In the genomic region with DNA sequence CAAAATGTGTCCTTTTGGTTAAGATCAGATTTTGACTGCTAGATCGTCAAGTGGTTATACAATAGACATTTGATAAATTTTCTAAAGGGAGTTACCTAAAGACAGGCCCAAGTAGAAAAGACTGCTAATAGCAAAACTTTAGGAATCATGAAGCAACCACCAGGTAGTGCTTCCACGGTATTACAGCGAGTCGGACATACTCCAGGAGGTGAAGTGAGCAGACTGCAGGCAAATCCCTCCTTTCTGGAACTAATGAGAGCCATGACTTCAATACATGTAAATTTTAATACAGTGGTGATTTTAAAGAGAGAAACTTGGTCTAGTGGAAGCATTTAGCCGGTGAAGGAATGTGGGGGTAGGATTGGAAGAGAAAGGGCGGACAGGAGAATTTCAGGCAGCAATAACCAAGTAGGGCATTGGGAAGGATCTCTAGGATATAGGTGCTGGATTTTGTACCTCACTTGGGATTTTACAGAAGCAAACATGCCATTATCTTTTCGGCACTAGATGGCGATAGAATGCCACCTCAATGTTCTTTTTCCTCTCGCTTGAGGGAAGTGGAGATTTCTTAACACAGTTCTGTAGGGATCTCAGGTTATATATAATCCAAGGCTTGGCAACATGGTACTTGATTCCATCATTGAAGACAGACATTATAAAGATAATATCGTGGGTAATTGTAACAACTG, we compare ENCODE assay signal across 8 mouse cellular contexts. TPM values are rescaled to one million over a fixed set of nuclear protein-coding genes. Genes with fewer than 3 reads are reported as not detected.
DNase-seq lines count a peak whose midpoint lies in the region; ATAC-seq and TF ChIP-seq lines count a peak whose summit lies in the region.

No protein-coding gene starts in this region.

- peak overlapping the region; percentile 94 for H3K9ac ChIP-seq in heart, embryonic 12.5 days
- peak overlapping the region; percentile 78; the same call in 1 of the 2 replicates for H3K9ac ChIP-seq in kidney, embryonic 16.5 days (replicated peaks; ENCODE audit: low read length)
- peak overlapping the region; percentile 82 for H3K9ac ChIP-seq in limb, embryonic 15.5 days
- peak overlapping the region; percentile 85 for H3K9ac ChIP-seq in midbrain, postnatal 0 days (replicated peaks; ENCODE audit: low read length, poor library complexity, severe bottlenecking)
- peak overlapping the region; percentile 86; the same call in 1 of the 2 replicates for H3K9ac ChIP-seq in stomach, embryonic 15.5 days

- H3K4me1 ChIP-seq in heart, embryonic 12.5 days (replicated peaks) = peaks cover 6% of the 10 kb centered on the region
- peaks cover 10% of the 10 kb centered on the region for H3K4me1 ChIP-seq in kidney, embryonic 16.5 days (ENCODE audit: insufficient read depth, low read length)
- peaks cover 13% of the 10 kb centered on the region for H3K4me1 ChIP-seq in limb, embryonic 15.5 days
- H3K4me1 ChIP-seq in midbrain, postnatal 0 days (ENCODE audit: insufficient read depth, low read length) = peaks cover 5% of the 10 kb centered on the region
- peaks cover 4% of the 10 kb centered on the region; the same call in 1 of the 2 replicates for H3K4me1 ChIP-seq in stomach, embryonic 15.5 days

- peak; percentile 71 for DNase-seq in CD4-positive helper T cell, adult 2 months (ENCODE audit: low read depth, low spot score)
- DNase-seq in adrenal gland, adult 18-20 months (ENCODE audit: low spot score in 2 of 2) = peak; percentile 27 to 41
- peak; percentile 72 for DNase-seq in embryo, embryonic 11.5 days (ENCODE audit: low read depth, low spot score)
- peak; percentile 89 for DNase-seq in midbrain, postnatal 0 days (ENCODE audit: low spot score)

- H3K4me2 ChIP-seq in heart, embryonic 12.5 days = peak overlapping the region; percentile 87
- peak overlapping the region; percentile 93 for H3K4me2 ChIP-seq in kidney, embryonic 16.5 days (replicated peaks; ENCODE audit: low read depth, low read length)
- peak overlapping the region; percentile 87 for H3K4me2 ChIP-seq in limb, embryonic 15.5 days
- peak overlapping the region; percentile 75 for H3K4me2 ChIP-seq in midbrain, postnatal 0 days (ENCODE audit: low read depth, low read length, poor library complexity, severe bottlenecking)
- peak overlapping the region; percentile 77 for H3K4me2 ChIP-seq in stomach, embryonic 15.5 days

- no peaks in the 10 kb centered on the region for H3K27me3 ChIP-seq in heart, embryonic 12.5 days (replicated peaks)
- 0 out of 2 replicates have a peak, but pooled peaks cover 4% of the 10 kb centered on the region for H3K27me3 ChIP-seq in kidney, embryonic 16.5 days (ENCODE audit: insufficient read depth, low read length)
- H3K27me3 ChIP-seq in limb, embryonic 15.5 days = no peaks in the 10 kb centered on the region
- H3K27me3 ChIP-seq in midbrain, postnatal 0 days (ENCODE audit: insufficient read depth, low read length) = no peaks in the 10 kb centered on the region
- no peaks in the 10 kb centered on the region for H3K27me3 ChIP-seq in stomach, embryonic 15.5 days (replicated peaks)

- H3K4me3 ChIP-seq in heart, embryonic 12.5 days = peak overlapping the region; percentile 98
- H3K4me3 ChIP-seq in kidney, embryonic 16.5 days (ENCODE audit: low read length) = peak overlapping the region; percentile 79
- H3K4me3 ChIP-seq in limb, embryonic 15.5 days = peak overlapping the region; percentile 95
- H3K4me3 ChIP-seq in midbrain, postnatal 0 days (ENCODE audit: low read depth, low read length) = peak overlapping the region; percentile 93
- peak overlapping the region; percentile 79 for H3K4me3 ChIP-seq in stomach, embryonic 15.5 days (replicated peaks)

- ATAC-seq in heart, embryonic 12.5 days (ENCODE audit: insufficient number of reproducible peaks, low FRiP score) = peak; percentile 48; the same call in 1 of the 2 replicates
- peak; percentile 75 for ATAC-seq in kidney, embryonic 16.5 days (ENCODE audit: low FRiP score, low TSS enrichment)
- ATAC-seq in limb, embryonic 15.5 days (ENCODE audit: insufficient number of reproducible peaks, low FRiP score, low TSS enrichment, low read depth) = no peak
- peak; percentile 64 for ATAC-seq in midbrain, postnatal 0 days (ENCODE audit: low FRiP score)
- peak; percentile 61 for ATAC-seq in stomach, embryonic 15.5 days (ENCODE audit: insufficient read depth, low FRiP score, low read depth)

- no peaks in the 10 kb centered on the region for H3K36me3 ChIP-seq in heart, embryonic 12.5 days
- H3K36me3 ChIP-seq in kidney, embryonic 16.5 days (ENCODE audit: insufficient read depth, low read length) = no peaks in the 10 kb centered on the region
- no peaks in the 10 kb centered on the region for H3K36me3 ChIP-seq in limb, embryonic 15.5 days
- no peaks in the 10 kb centered on the region for H3K36me3 ChIP-seq in midbrain, postnatal 0 days (ENCODE audit: insufficient read depth, low read length)
- no peaks in the 10 kb centered on the region for H3K36me3 ChIP-seq in stomach, embryonic 15.5 days

- WGBS in heart, embryonic 12.5 days = under 1% methylated on average over 10 of the region's 10 CpGs
- 1% methylated on average over 10 of the region's 10 CpGs for WGBS in kidney, embryonic 16.5 days
- 1% methylated on average over 10 of the region's 10 CpGs for WGBS in limb, embryonic 15.5 days
- WGBS in midbrain, postnatal 0 days = under 1% methylated on average over 10 of the region's 10 CpGs
- 2% methylated on average over 10 of the region's 10 CpGs for WGBS in stomach, embryonic 15.5 days

- no peaks in the 10 kb centered on the region for H3K9me3 ChIP-seq in heart, embryonic 12.5 days (replicated peaks)
- no peaks in the 10 kb centered on the region for H3K9me3 ChIP-seq in kidney, embryonic 16.5 days (ENCODE audit: low read length)
- H3K9me3 ChIP-seq in limb, embryonic 15.5 days = no peaks in the 10 kb centered on the region
- no peaks in the 10 kb centered on the region for H3K9me3 ChIP-seq in midbrain, postnatal 0 days (ENCODE audit: low read length)
- H3K9me3 ChIP-seq in stomach, embryonic 15.5 days = no peaks in the 10 kb centered on the region

- TF ChIP-seq CTCF in midbrain, postnatal 0 days (IDR thresholded peaks at IDR 0.05) = peak; percentile 94

- 0 out of 2 replicates have a peak overlapping the region, but pooled peaks have one; percentile 28 for H3K27ac ChIP-seq in heart, embryonic 12.5 days (ENCODE audit: poor library complexity, severe bottlenecking)
- peak overlapping the region; percentile 59 for H3K27ac ChIP-seq in kidney, embryonic 16.5 days (ENCODE audit: low read length)
- peak overlapping the region; percentile 75 for H3K27ac ChIP-seq in limb, embryonic 15.5 days
- H3K27ac ChIP-seq in midbrain, postnatal 0 days (ENCODE audit: low read depth, low read length) = peak overlapping the region; percentile 67; the same call in 1 of the 2 replicates
- H3K27ac ChIP-seq in stomach, embryonic 15.5 days = peak overlapping the region; percentile 59

RNA-seq across cellular contexts. Expression of a gene that starts 0.6 kb away (rescaled TPM):
- 100 to 1,000 TPM; 122 to 153 TPM for total RNA-seq in adrenal gland, adult 18-20 months (2021)
- polyA plus RNA-seq in heart, embryonic 12.5 days (2016; fragmentation: Nextera tagmentation; extraction: Ambion mirVana) = 29.3 and 32.5 TPM in 2 replicates
- polyA plus RNA-seq in kidney, embryonic 16.5 days (2015; fragmentation: Nextera tagmentation; extraction: Ambion mirVana) = 55.4 and 58.0 TPM in 2 replicates
- 33.1 and 36.8 TPM in 2 replicates for polyA plus RNA-seq in limb, embryonic 15.5 days (2015; fragmentation: Nextera tagmentation; extraction: Ambion mirVana)
- 33.1 and 34.6 TPM in 2 replicates for total RNA-seq in midbrain, postnatal 0 days (2014; rRNA removed)
- 50.3 and 52.2 TPM in 2 replicates for polyA plus RNA-seq in midbrain, postnatal 0 days (2015; fragmentation: Nextera tagmentation; extraction: Ambion mirVana)
- 40.1 and 40.5 TPM in 2 replicates for polyA plus RNA-seq in stomach, embryonic 15.5 days (2015; fragmentation: Nextera tagmentation; extraction: Ambion mirVana)

RNA-seq across cellular contexts. Expression of a gene that starts 38.8 kb away (rescaled TPM):
- total RNA-seq in adrenal gland, adult 18-20 months (2021) = under 1 TPM in 1 of 2 experiments, not detected in 1; 0.51 TPM
- polyA plus RNA-seq in heart, embryonic 12.5 days (2016; fragmentation: Nextera tagmentation; extraction: Ambion mirVana) = 0.19 and 0.34 TPM in 2 replicates
- polyA plus RNA-seq in kidney, embryonic 16.5 days (2015; fragmentation: Nextera tagmentation; extraction: Ambion mirVana) = 0.27 TPM in 1 of 2 replicates, not detected in the other
- polyA plus RNA-seq in limb, embryonic 15.5 days (2015; fragmentation: Nextera tagmentation; extraction: Ambion mirVana) = 3.6 and 4.3 TPM in 2 replicates
- 0.49 TPM in 1 of 2 replicates, not detected in the other for total RNA-seq in midbrain, postnatal 0 days (2014; rRNA removed)
- 0.47 TPM in 1 of 2 replicates, not detected in the other for polyA plus RNA-seq in midbrain, postnatal 0 days (2015; fragmentation: Nextera tagmentation; extraction: Ambion mirVana)
- 0.89 and 1.2 TPM in 2 replicates for polyA plus RNA-seq in stomach, embryonic 15.5 days (2015; fragmentation: Nextera tagmentation; extraction: Ambion mirVana)

RNA-seq across cellular contexts. Expression of a gene that starts 59.3 kb away (rescaled TPM):
- 10 to 100 TPM; 30.4 to 78.4 TPM for total RNA-seq in adrenal gland, adult 18-20 months (2021)
- 11.1 and 12.7 TPM in 2 replicates for polyA plus RNA-seq in heart, embryonic 12.5 days (2016; fragmentation: Nextera tagmentation; extraction: Ambion mirVana)
- polyA plus RNA-seq in kidney, embryonic 16.5 days (2015; fragmentation: Nextera tagmentation; extraction: Ambion mirVana) = 14.5 and 15.7 TPM in 2 replicates
- polyA plus RNA-seq in limb, embryonic 15.5 days (2015; fragmentation: Nextera tagmentation; extraction: Ambion mirVana) = 6.1 and 7.3 TPM in 2 replicates
- total RNA-seq in midbrain, postnatal 0 days (2014; rRNA removed) = 22.7 and 26.1 TPM in 2 replicates
- polyA plus RNA-seq in midbrain, postnatal 0 days (2015; fragmentation: Nextera tagmentation; extraction: Ambion mirVana) = 14.5 and 16.4 TPM in 2 replicates
- polyA plus RNA-seq in stomach, embryonic 15.5 days (2015; fragmentation: Nextera tagmentation; extraction: Ambion mirVana) = 27.8 and 30.9 TPM in 2 replicates

Comparison
In these comparisons a context has a peak if more than half of its experiments do, and no peak if none do; other contexts are left out.
1. DNase-seq: peak in every context shown above with its lines; median percentile 89 in midbrain, postnatal 0 days; 72 in embryo, embryonic 11.5 days; 71 in CD4-positive helper T cell, adult 2 months; 34 in adrenal gland, adult 18-20 months.